ENCODE assay signal across 12 mouse cellular contexts in the genomic region with DNA sequence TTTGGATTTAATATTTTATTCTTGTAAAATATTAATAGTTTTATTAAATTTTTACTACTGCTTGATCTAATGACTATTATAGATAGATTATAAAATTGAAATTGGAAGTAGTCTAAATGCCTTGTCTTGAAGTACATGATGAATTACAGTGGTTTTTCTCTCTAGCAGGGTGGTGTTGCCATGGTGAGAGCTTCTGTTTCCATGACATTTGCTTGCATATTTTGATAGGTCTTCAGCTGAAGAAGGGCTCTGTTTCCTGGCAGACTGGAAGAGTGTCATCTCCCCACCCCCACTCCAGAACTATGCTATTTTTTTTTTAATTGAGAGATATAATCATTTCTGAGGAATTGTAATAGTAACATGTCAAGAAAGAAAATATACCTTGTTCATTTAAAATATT.
DNase-seq lines count a peak whose midpoint lies in the region; TF ChIP-seq lines count a peak whose summit lies in the region.
"Had no signal": no experiment of that assay in that cellular context is flagged by ENCODE, and none has a peak within 500 bp of the region (broad histone marks: within the 10 kb centered on the region; RNA-seq: fewer than 3 reads in every experiment).

No protein-coding gene starts in this region.

- H3K79me2 ChIP-seq in CH12.LX (replicated peaks; ENCODE audit: control insufficient read depth, extremely low read depth, insufficient read depth, poor library complexity, severe bottlenecking): no peaks in the 10 kb centered on the region

- H3K27ac ChIP-seq in CH12.LX (ENCODE audit: insufficient read depth, low read depth): no peak overlapping the region
- H3K27ac ChIP-seq: embryonic facial prominence, embryonic 15.5 days; left cerebral cortex, adult 2 months; midbrain, embryonic 12.5 days had no signal

- no peak overlapping the region for H3K9ac ChIP-seq in CH12.LX (ENCODE audit: insufficient read depth, low read depth)
- H3K9ac ChIP-seq: embryonic facial prominence, embryonic 15.5 days; midbrain, embryonic 12.5 days had no signal

- no peak for TF ChIP-seq CTCF in CH12.LX (conservative IDR thresholded peaks at IDR 0.05 in 1 of 2, IDR thresholded peaks at IDR 0.05 in 1 of 2; ENCODE audit: low read depth in 2 of 2, low read length in 2 of 2)

- no peaks in the 10 kb centered on the region for H3K27me3 ChIP-seq in CH12.LX (replicated peaks)
- H3K27me3 ChIP-seq: embryonic facial prominence, embryonic 15.5 days; midbrain, embryonic 12.5 days had no signal

- H3K4me1 ChIP-seq in CH12.LX (ENCODE audit: control insufficient read depth in 1 of 2, insufficient read depth in 2 of 2): no peaks in the 10 kb centered on the region
- H3K4me1 ChIP-seq: embryonic facial prominence, embryonic 15.5 days; midbrain, embryonic 12.5 days had no signal

- no peak for TF ChIP-seq EP300 in CH12.LX (IDR thresholded peaks at IDR 0.05; ENCODE audit: low read length)

- peaks cover 5 to 32% of the 10 kb centered on the region in 2 experiments for H3K36me3 ChIP-seq in CH12.LX (replicated peaks in 1 of 2; ENCODE audit: control insufficient read depth in 1 of 2, insufficient read depth in 1 of 2, low read length in 1 of 2)
- H3K36me3 ChIP-seq: embryonic facial prominence, embryonic 15.5 days; midbrain, embryonic 12.5 days had no signal

- no peaks in the 10 kb centered on the region for H3K9me3 ChIP-seq in CH12.LX (replicated peaks; ENCODE audit: low read length)
- H3K9me3 ChIP-seq: embryonic facial prominence, embryonic 15.5 days; midbrain, embryonic 12.5 days had no signal

- no peak for TF ChIP-seq RAD21 in CH12.LX (IDR thresholded peaks at IDR 0.05; ENCODE audit: low read depth, low read length)

- TF ChIP-seq POLR2A in CH12.LX (IDR thresholded peaks at IDR 0.05; ENCODE audit: low read depth, low read length): no peak

- H3K4me3 ChIP-seq in CH12.LX (replicated peaks in 1 of 3; ENCODE audit: low read depth in 2 of 3, low read length in 2 of 3, poor library complexity in 1 of 3): no peak overlapping the region
- H3K4me3 ChIP-seq: embryonic facial prominence, embryonic 15.5 days; left cerebral cortex, adult 2 months; midbrain, embryonic 12.5 days had no signal

- peak; percentile 39 to 58 for DNase-seq in left cerebral cortex, postnatal 14 days (ENCODE audit: low spot score in 2 of 2)
- no peak for DNase-seq in left cerebral cortex, postnatal 36 days (ENCODE audit: low spot score in 2 of 2)
- DNase-seq in CH12.LX (ENCODE audit: extremely low read depth): peak; percentile 23
- peak; percentile 46 for DNase-seq in brain, embryonic 18.5 days (ENCODE audit: low read depth, low spot score)
- peak; percentile 45 for DNase-seq in layer of hippocampus, adult 9-10 months (ENCODE audit: low spot score)
- DNase-seq in cerebellum, adult 11-12 months: no peak
- no peak for DNase-seq in urinary bladder, postnatal 25 days (ENCODE audit: low spot score)
- no peak for DNase-seq in gastrocnemius, postnatal 4 days (ENCODE audit: low spot score in 2 of 2)
- DNase-seq: gastrocnemius, postnatal 36 days had no signal

- in situ Hi-C loops in CH12.LX (cut with MboI; ENCODE audit: low pct_ligation_motif_present, low pct_unique_long_range_greater_than_20kb, low sequenced_read_pairs): loop anchor here (25.0 kb wide), 1 partner anchor 1172 kb away; a partner anchor contains a TSS

- H3K4me2 ChIP-seq in CH12.LX (ENCODE audit: insufficient read depth, low read depth, poor library complexity, severe bottlenecking): no peak overlapping the region
- H3K4me2 ChIP-seq: embryonic facial prominence, embryonic 15.5 days; midbrain, embryonic 12.5 days had no signal

- intact Hi-C loops in left cerebral cortex, postnatal 14 days (cut with DNase I): loop anchor here (10.0 kb wide), 1 partner anchor 534 kb away; a partner anchor contains a TSS
- intact Hi-C loops in left cerebral cortex, postnatal 36 days (cut with DNase I): loop anchor here (10.0 kb wide), 3 partner anchors 134 to 534 kb away; a partner anchor contains a TSS

- dilution Hi-C loops in CH12.LX (cut with MboI; ENCODE audit: extremely low pct_ligation_motif_present, extremely low pct_unique_long_range_greater_than_20kb, low sequenced_read_pairs): no loop called here

TF ChIP-seq in CH12.LX, 34 proteins besides CTCF, POLR2A, EP300 and RAD21:
- TF ChIP-seq KAT2A (IDR thresholded peaks at IDR 0.05; ENCODE audit: insufficient replicate concordance, low read length): no peak
- no peak for TF ChIP-seq MAFK (IDR thresholded peaks at IDR 0.05; ENCODE audit: insufficient replicate concordance, low read length)
- TF ChIP-seq SIN3A (IDR thresholded peaks at IDR 0.05; ENCODE audit: low read length): no peak
- no peak for TF ChIP-seq IRF4 (IDR thresholded peaks at IDR 0.05; ENCODE audit: low read depth, low read length)
- no peak for TF ChIP-seq TBP (conservative IDR thresholded peaks at IDR 0.05; ENCODE audit: low read depth, low read length)
- no peak for TF ChIP-seq MAZ (IDR thresholded peaks at IDR 0.05; ENCODE audit: low read depth, low read length)
- TF ChIP-seq POLR2AphosphoS2 (IDR thresholded peaks at IDR 0.05; ENCODE audit: low read depth, low read length): no peak
- TF ChIP-seq E2F4 (IDR thresholded peaks at IDR 0.05; ENCODE audit: insufficient replicate concordance, low read depth, low read length): no peak
- no peak for TF ChIP-seq GABPA (IDR thresholded peaks at IDR 0.05; ENCODE audit: insufficient replicate concordance, low read depth, low read length)
- no peak for TF ChIP-seq CHD1 (IDR thresholded peaks at IDR 0.05; ENCODE audit: low read depth, low read length)
- TF ChIP-seq NELFE (IDR thresholded peaks at IDR 0.05; ENCODE audit: low read depth, low read length): no peak
- no peak for TF ChIP-seq NRF1 (IDR thresholded peaks at IDR 0.05; ENCODE audit: low read depth, low read length)
- TF ChIP-seq ZKSCAN1 (IDR thresholded peaks at IDR 0.05; ENCODE audit: borderline replicate concordance, low read depth, low read length): no peak
TF ChIP-seq in CH12.LX: peak in this region for 0.

Comparison
In these comparisons a context has a peak if more than half of its experiments do, and no peak if none do; other contexts are left out.
1. DNase-seq: peak in left cerebral cortex, postnatal 14 days (2 of 2), CH12.LX (single experiment), brain, embryonic 18.5 days (single experiment) and layer of hippocampus, adult 9-10 months (single experiment); none in left cerebral cortex, postnatal 36 days (0 of 2), cerebellum, adult 11-12 months (single experiment), urinary bladder, postnatal 25 days (single experiment) and gastrocnemius, postnatal 4 days (0 of 2).